Mouse (Mus musculus) CH12.LX (cell line): Measurements from ENCODE around the gene Fgfr2. TPM values are rescaled to one million over a fixed set of nuclear protein-coding genes. Genes with fewer than 3 reads are reported as not detected.

Experiments used
- DNase-seq: peaks from one replicate; pipeline ENCODE4 v3.0.0-alpha.2; 2013; ENCODE audit errors: extremely low read depth
- H3K27ac ChIP-seq: 2 replicates; pipeline ENCODE4 v1.5.1; 2012; ENCODE audit warnings: low read depth, mild to moderate bottlenecking, control low read depth, moderate library complexity; ENCODE audit not compliant: insufficient read depth
- H3K27me3 ChIP-seq: replicated peaks from 2 replicates; pipeline ENCODE3; 2012; ENCODE audit warnings: inconsistent platforms
- H3K36me3 ChIP-seq, 2 experiments: replicated peaks in 1 of 2; 2 replicates each; pipeline versions ENCODE3 to v1.6.1; 2012; ENCODE audit warnings: inconsistent platforms in 1 of 2, low read length in 1 of 2, mild to moderate bottlenecking in 1 of 2, mixed read lengths in 1 of 2, moderate library complexity in 1 of 2; ENCODE audit not compliant: control insufficient read depth in 1 of 2, insufficient read depth in 1 of 2
- H3K4me1 ChIP-seq, 2 experiments: 2 replicates each; pipeline ENCODE4 v1.6.1; 2012; ENCODE audit warnings: inconsistent platforms in 1 of 2, moderate library complexity in 1 of 2; ENCODE audit not compliant: insufficient read depth in 2 of 2, control insufficient read depth in 1 of 2
- H3K4me2 ChIP-seq: 2 replicates; pipeline ENCODE4 v1.6.1; 2012; ENCODE audit warnings: low read depth, mild to moderate bottlenecking, control low read depth; ENCODE audit not compliant: poor library complexity, insufficient read depth, severe bottlenecking
- H3K4me3 ChIP-seq, 3 experiments: fragments of 150-350 bp in 1 of 3; sonication (generic) in 1 of 3; replicated peaks in 1 of 3; 2 replicates each; pipeline versions ENCODE3 to v1.5.1; 2011 to 2012; ENCODE audit warnings: low read depth in 2 of 3, low read length in 2 of 3, mild to moderate bottlenecking in 2 of 3, moderate library complexity in 2 of 3, control low read depth in 1 of 3, improper control_type of control experiment in 1 of 3, inconsistent platforms in 1 of 3, mixed read lengths in 1 of 3; ENCODE audit not compliant: poor library complexity in 1 of 3
- H3K79me2 ChIP-seq: replicated peaks from 2 replicates; pipeline ENCODE4 v1.6.1; 2012; ENCODE audit warnings: mild to moderate bottlenecking, moderate library complexity; ENCODE audit not compliant: control insufficient read depth, poor library complexity, insufficient read depth, severe bottlenecking; ENCODE audit errors: extremely low read depth
- H3K9ac ChIP-seq: 2 replicates; pipeline ENCODE4 v1.6.1; 2012; ENCODE audit warnings: low read depth, mild to moderate bottlenecking, control low read depth, moderate library complexity; ENCODE audit not compliant: insufficient read depth
- H3K9me3 ChIP-seq: replicated peaks from 2 replicates; pipeline ENCODE3; 2012; ENCODE audit warnings: low read length, inconsistent platforms, mixed read lengths
- CHD2 ChIP-seq: IDR thresholded peaks from 2 replicates; pipeline ENCODE4 v1.6.1; 2011; ENCODE audit warnings: low read length, improper control_type of control experiment
- ETS1 ChIP-seq: conservative IDR thresholded peaks from 2 replicates; pipeline ENCODE4 v1.6.1; 2012; ENCODE audit warnings: low read depth, mild to moderate bottlenecking, inconsistent platforms, low read length, improper control_type of control experiment, moderate library complexity
- HCFC1 ChIP-seq: IDR thresholded peaks from 2 replicates; pipeline ENCODE4 v1.6.1; 2012; ENCODE audit warnings: low read depth, mild to moderate bottlenecking, inconsistent platforms, low read length, improper control_type of control experiment
- IRF4 ChIP-seq: IDR thresholded peaks from 2 replicates; pipeline ENCODE4 v1.6.1; 2014; ENCODE audit warnings: low read depth, mild to moderate bottlenecking, inconsistent platforms, low read length, improper control_type of control experiment
- JUND ChIP-seq: conservative IDR thresholded peaks from 2 replicates; pipeline ENCODE4 v1.6.1; 2011; ENCODE audit warnings: low read depth, low read length, improper control_type of control experiment
- MAFK ChIP-seq: IDR thresholded peaks from 2 replicates; pipeline ENCODE4 v1.6.1; 2011; ENCODE audit warnings: low read length, improper control_type of control experiment; ENCODE audit not compliant: insufficient replicate concordance
- MXI1 ChIP-seq: IDR thresholded peaks from 2 replicates; pipeline ENCODE4 v1.6.1; 2011; ENCODE audit warnings: mild to moderate bottlenecking, low read depth, low read length, improper control_type of control experiment
- NELFE ChIP-seq: IDR thresholded peaks from 2 replicates; pipeline ENCODE4 v1.6.1; 2011; ENCODE audit warnings: low read depth, low read length, improper control_type of control experiment
- NRF1 ChIP-seq: IDR thresholded peaks from 2 replicates; pipeline ENCODE4 v1.6.1; 2014; ENCODE audit warnings: low read depth, mild to moderate bottlenecking, inconsistent platforms, low read length, improper control_type of control experiment, moderate library complexity
- POLR2AphosphoS2 ChIP-seq: IDR thresholded peaks from 2 replicates; pipeline ENCODE4 v1.6.1; 2011; ENCODE audit warnings: low read depth, low read length, improper control_type of control experiment
- RCOR1 ChIP-seq: conservative IDR thresholded peaks from 2 replicates; pipeline ENCODE4 v1.6.1; 2012; ENCODE audit warnings: low read depth, mild to moderate bottlenecking, inconsistent platforms, low read length, improper control_type of control experiment
- SIN3A ChIP-seq: IDR thresholded peaks from 2 replicates; pipeline ENCODE4 v1.6.1; 2012; ENCODE audit warnings: low read length, improper control_type of control experiment, inconsistent platforms
- TBP ChIP-seq: conservative IDR thresholded peaks from 2 replicates; pipeline ENCODE4 v1.6.1; 2011; ENCODE audit warnings: low read depth, low read length, improper control_type of control experiment
- UBTF ChIP-seq: IDR thresholded peaks from 2 replicates; pipeline ENCODE4 v1.6.1; 2012; ENCODE audit warnings: low read depth, mild to moderate bottlenecking, inconsistent platforms, low read length, improper control_type of control experiment, moderate library complexity
- USF1 ChIP-seq: IDR thresholded peaks from 2 replicates; pipeline ENCODE4 v1.6.1; 2014; ENCODE audit warnings: low read depth, mild to moderate bottlenecking, inconsistent platforms, low read length, improper control_type of control experiment
- USF2 ChIP-seq: conservative IDR thresholded peaks from 2 replicates; pipeline ENCODE4 v1.6.1; 2011; ENCODE audit warnings: low read depth, low read length, improper control_type of control experiment
- ZC3H11A ChIP-seq: IDR thresholded peaks from 2 replicates; pipeline ENCODE4 v1.6.1; 2012; ENCODE audit warnings: low read depth, mild to moderate bottlenecking, inconsistent platforms, low read length, improper control_type of control experiment
- dilution Hi-C: fragments of 300-500 bp; cut with MboI; formaldehyde crosslinking; loops from 2 replicates; pipeline ENCODE4 v1.14.3; 2020; ENCODE audit warnings: low sequenced_read_pairs; ENCODE audit not compliant: extremely low pct_unique_long_range_greater_than_20kb, extremely low pct_ligation_motif_present
- in situ Hi-C: fragments of 300-500 bp; cut with MboI; formaldehyde crosslinking; loops from 3 replicates; pipeline ENCODE4 v1.14.3; 2019; ENCODE audit warnings: low sequenced_read_pairs, low pct_ligation_motif_present, low pct_unique_long_range_greater_than_20kb, mixed read lengths
- polyA plus RNA-seq: library from polyadenylated mRNA; unstranded; fragments of >175 nt; gene quantifications from 2 replicates; pipeline ENCODE4 v1.2.1, GENCODE M21; 2012; ENCODE audit warnings: low read depth; ENCODE audit not compliant: insufficient read length
- total RNA-seq, 2 experiments: library from RNA; depleted of rRNA; stranded (reverse); fragments of 300-350 nt in 1 of 2; fragments of >200 nt in 1 of 2; gene quantifications; 2 replicates each; pipeline ENCODE4 v1.2.3; 2012 to 2014

Gene Fgfr2
- total and polyA plus RNA-seq, 3 experiments, result not detected

DNA sequence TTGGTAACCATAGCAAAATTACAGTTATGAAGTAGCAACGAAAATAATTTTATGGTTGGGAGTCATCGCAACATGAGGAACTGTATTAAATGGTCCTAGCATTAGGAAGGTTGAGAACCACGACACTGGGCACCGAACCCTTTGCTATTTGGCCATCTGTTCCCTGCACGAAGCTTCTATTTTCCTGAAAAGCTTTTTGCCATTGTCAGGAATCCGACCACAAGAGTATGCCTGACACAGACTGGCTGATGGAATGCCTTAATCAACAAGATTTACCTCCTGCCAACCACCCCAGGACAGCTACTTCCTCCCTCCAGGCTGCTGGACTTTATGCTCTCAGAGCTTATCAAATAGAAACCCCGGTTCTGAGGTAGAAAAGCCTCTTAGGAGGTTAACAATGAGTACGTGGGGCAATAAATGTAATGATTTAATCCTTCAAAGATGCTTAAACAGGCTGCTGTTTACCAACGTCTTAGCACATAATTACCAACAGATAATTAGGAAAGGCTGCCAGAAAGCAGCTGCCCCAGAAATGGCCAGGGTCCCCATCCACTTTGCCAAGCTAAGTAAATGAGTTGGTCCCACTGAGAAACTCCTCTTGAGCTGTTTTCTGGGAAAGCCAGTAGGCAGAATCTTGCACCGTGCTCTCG, 668.0 kb downstream of the Fgfr2 start:
- H3K4me1 ChIP-seq, result no peaks in the 10 kb centered on the region
- no peak overlapping the region for H3K9ac ChIP-seq
- dilution Hi-C loops (no loop called here), in situ Hi-C loops (no loop called here)
- TF ChIP-seq IRF4, result no peak
- TF ChIP-seq JUND, result no peak
- no peak for TF ChIP-seq TBP
- no peak for TF ChIP-seq NRF1
- no peak for TF ChIP-seq MXI1
- TF ChIP-seq RCOR1, result no peak
- TF ChIP-seq USF2, result no peak
- H3K27ac ChIP-seq, result no peak overlapping the region
- no peak overlapping the region for H3K4me3 ChIP-seq
- H3K9me3 ChIP-seq, result peaks cover 26% of the 10 kb centered on the region
- no peak overlapping the region for H3K4me2 ChIP-seq
- DNase-seq, result no peak
- no peaks in the 10 kb centered on the region for H3K79me2 ChIP-seq
- H3K36me3 ChIP-seq, result no peaks in the 10 kb centered on the region
- peaks cover 80% of the 10 kb centered on the region for H3K27me3 ChIP-seq

DNA sequence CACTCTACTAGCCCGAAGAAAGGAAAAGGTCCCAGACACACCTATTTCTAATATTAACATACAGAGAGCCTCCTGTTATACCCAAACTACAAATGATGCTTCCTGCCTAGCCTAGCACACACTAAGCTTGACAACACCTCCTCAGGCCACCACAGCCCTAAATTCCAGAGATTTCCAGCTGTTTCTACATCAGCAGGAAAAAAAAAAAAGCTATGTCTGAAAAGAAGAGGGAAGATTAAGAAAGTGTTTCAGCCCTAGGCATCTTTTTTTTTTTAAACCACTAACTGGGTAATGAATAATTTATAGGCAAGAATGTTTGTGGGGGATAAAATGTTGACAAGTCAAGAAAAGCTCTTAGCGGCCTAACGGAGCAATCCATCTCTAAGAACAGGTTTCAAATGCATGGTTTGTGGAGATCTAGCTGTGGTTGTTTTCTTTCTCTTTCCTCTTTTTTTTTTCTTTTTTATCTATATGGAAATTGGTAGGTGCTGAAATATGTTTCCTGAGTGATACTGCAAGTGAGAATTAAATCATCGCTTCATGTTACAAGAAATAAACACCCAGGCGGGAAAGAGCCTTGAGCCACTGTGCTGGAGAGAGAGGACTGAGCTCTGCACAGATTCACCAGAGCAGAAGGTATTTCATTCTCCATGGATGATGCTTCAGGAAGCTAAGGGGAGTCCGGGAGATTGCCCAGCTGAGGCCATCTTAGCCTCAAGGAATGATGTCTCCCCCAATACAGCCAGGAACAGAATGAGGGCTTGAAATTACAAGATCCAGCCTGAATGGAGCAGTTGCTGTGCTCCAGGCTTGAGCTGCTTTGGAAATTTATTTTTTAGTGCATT, 673.0 kb downstream of the Fgfr2 start:
- H3K4me3 ChIP-seq, result no peak overlapping the region
- no peaks in the 10 kb centered on the region for H3K4me1 ChIP-seq
- H3K9me3 ChIP-seq, result peaks cover 32% of the 10 kb centered on the region
- H3K27ac ChIP-seq, result no peak overlapping the region
- H3K79me2 ChIP-seq, result no peaks in the 10 kb centered on the region
- no peak overlapping the region for H3K9ac ChIP-seq
- TF ChIP-seq UBTF, result no peak
- no peak for TF ChIP-seq SIN3A
- TF ChIP-seq NELFE, result no peak
- TF ChIP-seq ETS1, result no peak
- TF ChIP-seq IRF4, result no peak
- no peak for TF ChIP-seq TBP
- TF ChIP-seq USF2, result no peak
- no peak for TF ChIP-seq POLR2AphosphoS2
- TF ChIP-seq MXI1, result no peak
- no peak for TF ChIP-seq CHD2
- no peak for TF ChIP-seq HCFC1
- TF ChIP-seq JUND, result no peak
- no peak for TF ChIP-seq NRF1
- no peak for TF ChIP-seq ZC3H11A
- no peak for TF ChIP-seq USF1
- no peak for TF ChIP-seq MAFK
- in situ Hi-C loops, result no loop called here
- peaks cover 78% of the 10 kb centered on the region for H3K27me3 ChIP-seq
- no peaks in the 10 kb centered on the region for H3K36me3 ChIP-seq
- dilution Hi-C loops, result no loop called here
- no peak overlapping the region for H3K4me2 ChIP-seq
- no peak for DNase-seq
